In genomic region chr8:8182616-8183232, GRCm38 (mm10) we compare ENCODE assay signal across 24 mouse cellular contexts.
DNase-seq lines count a peak whose midpoint lies in the region; ATAC-seq lines count a peak whose summit lies in the region.
"Had no signal": no experiment of that assay in that cellular context is flagged by ENCODE, and none has a peak within 500 bp of the region (broad histone marks: within the 10 kb centered on the region; RNA-seq: fewer than 3 reads in every experiment).

No protein-coding gene starts in this region.

- no peaks in the 10 kb centered on the region for H3K36me3 ChIP-seq in heart, embryonic 10.5 days
- H3K36me3 ChIP-seq in kidney, embryonic 14.5 days (ENCODE audit: control insufficient read depth, insufficient read depth, low read length), result no peaks in the 10 kb centered on the region
- H3K36me3 ChIP-seq in intestine, embryonic 16.5 days (ENCODE audit: control insufficient read depth, insufficient read depth, low read length), result no peaks in the 10 kb centered on the region
- H3K36me3 ChIP-seq: embryonic facial prominence, embryonic 12.5 days; limb, embryonic 12.5 days; liver, embryonic 13.5 days; lung, embryonic 15.5 days; midbrain, embryonic 10.5 days; stomach, embryonic 15.5 days had no signal

- 0 out of 2 replicates have a peak overlapping the region, but pooled peaks have one; percentile 47 for H3K27ac ChIP-seq in heart, embryonic 10.5 days
- no peak overlapping the region for H3K27ac ChIP-seq in kidney, embryonic 14.5 days (ENCODE audit: low read depth, low read length)
- no peak overlapping the region for H3K27ac ChIP-seq in intestine, embryonic 16.5 days (ENCODE audit: low read length)
- H3K27ac ChIP-seq: embryonic facial prominence, embryonic 12.5 days; hindbrain, embryonic 14.5 days; limb, embryonic 12.5 days; liver, embryonic 13.5 days; lung, embryonic 15.5 days; midbrain, embryonic 10.5 days; stomach, embryonic 15.5 days had no signal

- no peaks in the 10 kb centered on the region for H3K27me3 ChIP-seq in heart, embryonic 10.5 days (ENCODE audit: insufficient read depth, poor library complexity, severe bottlenecking)
- H3K27me3 ChIP-seq in kidney, embryonic 14.5 days (ENCODE audit: control insufficient read depth, insufficient read depth, low read length), result no peaks in the 10 kb centered on the region; the same call in 1 of the 2 replicates
- no peaks in the 10 kb centered on the region for H3K27me3 ChIP-seq in intestine, embryonic 16.5 days (replicated peaks; ENCODE audit: control insufficient read depth, insufficient read depth, low read length)
- H3K27me3 ChIP-seq: CH12.LX; embryonic facial prominence, embryonic 12.5 days; limb, embryonic 12.5 days; liver, embryonic 13.5 days; lung, embryonic 15.5 days; stomach, embryonic 15.5 days had no signal

- H3K4me1 ChIP-seq in heart, embryonic 10.5 days, result peaks cover 10% of the 10 kb centered on the region
- H3K4me1 ChIP-seq in kidney, embryonic 14.5 days (ENCODE audit: control insufficient read depth, insufficient read depth, low read length), result 0 out of 2 replicates have a peak, but pooled peaks cover 7% of the 10 kb centered on the region
- H3K4me1 ChIP-seq in intestine, embryonic 16.5 days (ENCODE audit: control insufficient read depth, insufficient read depth, low read length), result peaks cover 3% of the 10 kb centered on the region
- H3K4me1 ChIP-seq: embryonic facial prominence, embryonic 12.5 days; limb, embryonic 12.5 days; liver, embryonic 13.5 days; lung, embryonic 15.5 days; stomach, embryonic 15.5 days had no signal

- ATAC-seq in kidney, embryonic 14.5 days (ENCODE audit: low FRiP score, low TSS enrichment), result peak; percentile 89; the same call in 1 of the 2 replicates
- peak; percentile 56 for ATAC-seq in intestine, embryonic 16.5 days
- ATAC-seq: forebrain, embryonic 14.5 days had no signal

- DNase-seq in heart, embryonic 10.5 days (ENCODE audit: low spot score), result no peak
- DNase-seq in heart, postnatal 10 days, result no peak
- DNase-seq in kidney, adult 11 months, result no peak
- peak; percentile 62 for DNase-seq in mesoderm, embryonic 11.5 days (ENCODE audit: low read depth, low spot score)
- no peak for DNase-seq in cerebellum, postnatal 10 days
- DNase-seq in thymus, postnatal 10 days (ENCODE audit: low spot score in 2 of 2), result no peak
- DNase-seq: cerebellum, adult 11-12 months; cerebellum, postnatal 36 days; gastrocnemius, postnatal 14 days; layer of hippocampus, adult 9-11 months; liver, embryonic 13.5 days; lung, postnatal 4 days; right cerebral cortex, postnatal 25 days; thymus, adult 18-20 months had no signal

- H3K9me3 ChIP-seq in heart, embryonic 10.5 days, result no peaks in the 10 kb centered on the region
- no peaks in the 10 kb centered on the region for H3K9me3 ChIP-seq in kidney, embryonic 14.5 days (ENCODE audit: control insufficient read depth, low read length)
- H3K9me3 ChIP-seq in intestine, embryonic 16.5 days (ENCODE audit: control insufficient read depth, low read length), result no peaks in the 10 kb centered on the region
- H3K9me3 ChIP-seq: embryonic facial prominence, embryonic 12.5 days; limb, embryonic 12.5 days; liver, embryonic 13.5 days; lung, embryonic 15.5 days; midbrain, embryonic 10.5 days; stomach, embryonic 15.5 days had no signal

- H3K4me2 ChIP-seq in kidney, embryonic 14.5 days (replicated peaks; ENCODE audit: low read depth, low read length), result no peak overlapping the region
- no peak overlapping the region for H3K4me2 ChIP-seq in intestine, embryonic 16.5 days (ENCODE audit: low read depth, low read length)
- H3K4me2 ChIP-seq: embryonic facial prominence, embryonic 12.5 days; hindbrain, embryonic 14.5 days; limb, embryonic 12.5 days; liver, embryonic 13.5 days; lung, embryonic 15.5 days; stomach, embryonic 15.5 days had no signal

- H3K9ac ChIP-seq in kidney, embryonic 14.5 days (ENCODE audit: low read depth, low read length), result no peak overlapping the region
- H3K9ac ChIP-seq in intestine, embryonic 16.5 days (ENCODE audit: low read depth, low read length), result no peak overlapping the region
- H3K9ac ChIP-seq: embryonic facial prominence, embryonic 12.5 days; hindbrain, embryonic 14.5 days; limb, embryonic 12.5 days; liver, embryonic 13.5 days; lung, embryonic 15.5 days; stomach, embryonic 15.5 days had no signal

- intact Hi-C loops in heart, postnatal 10 days (cut with DNase I), result no loop called here

- no peak overlapping the region for H3K4me3 ChIP-seq in heart, embryonic 10.5 days
- no peak overlapping the region for H3K4me3 ChIP-seq in kidney, embryonic 14.5 days (ENCODE audit: low read length)
- H3K4me3 ChIP-seq in intestine, embryonic 16.5 days (ENCODE audit: low read length), result no peak overlapping the region
- H3K4me3 ChIP-seq: embryonic facial prominence, embryonic 12.5 days; limb, embryonic 12.5 days; liver, embryonic 13.5 days; lung, embryonic 15.5 days; midbrain, embryonic 10.5 days; stomach, embryonic 15.5 days had no signal

- 70% methylated on average over 4 of the region's 4 CpGs for WGBS in heart, embryonic 10.5 days
- WGBS in kidney, embryonic 14.5 days, result 29% methylated on average over 4 of the region's 4 CpGs
- 46% methylated on average over 4 of the region's 4 CpGs for WGBS in intestine, embryonic 16.5 days
